Mouse (Mus musculus) ovary, postnatal 14 days (tissue): ENCODE measurements around the gene Cd69.

Source experiments
- DNase-seq: peaks from one replicate; pipeline ENCODE4 v3.0.0; 2022; ENCODE audit warnings: low spot score

The Cd69 gene

GRCm38 (mm10) chr6:129275220-129275619 is at the start of gene Cd69:
Cd69 (minus strand) TSS chr6:129275436.
- DNase-seq = no peak

DNA sequence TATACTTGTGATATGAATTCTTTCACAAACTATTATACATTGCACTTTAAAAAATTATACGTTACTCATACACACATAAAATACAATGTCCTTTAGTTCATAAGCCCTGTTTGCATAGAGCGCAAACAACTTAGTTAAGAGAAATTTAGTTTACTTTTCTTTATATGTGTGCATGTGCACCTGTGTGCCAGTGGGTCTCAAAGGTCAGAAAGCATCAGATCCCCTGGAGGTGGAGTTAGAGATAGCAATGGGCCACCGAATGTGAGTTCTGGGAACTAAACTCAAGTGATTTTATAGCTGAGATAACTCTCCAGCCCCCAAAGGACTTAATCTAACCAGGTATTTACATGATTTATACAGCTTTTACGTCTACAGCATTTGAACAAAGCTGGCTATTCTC is 44.1 kb upstream of the Cd69 start:
- no peak for DNase-seq

GRCm38 (mm10) chr6:129318395-129318794 is 43.2 kb upstream of the Cd69 start:
- DNase-seq = no peak

GRCm38 (mm10) chr6:129316463-129316862 is 41.2 kb upstream of the Cd69 start:
- DNase-seq = no peak

DNA sequence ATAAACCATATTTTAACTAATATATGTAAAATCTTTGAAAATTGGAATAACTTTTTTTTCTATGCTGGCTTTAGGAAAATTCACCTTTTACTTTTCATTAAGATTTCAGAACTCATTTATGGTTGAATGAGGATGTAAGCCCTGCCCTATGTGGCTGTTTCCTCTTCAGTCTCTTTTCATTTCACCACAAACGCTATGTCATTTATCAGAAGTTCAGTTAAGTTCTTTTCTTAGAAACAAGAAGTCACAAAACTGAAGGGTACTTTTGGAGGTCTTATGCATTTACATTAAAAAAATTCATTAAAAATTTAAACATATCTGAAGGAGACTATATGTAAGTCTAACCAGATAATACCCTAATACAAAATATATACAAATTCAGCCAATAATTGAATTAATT is 40.5 kb upstream of the Cd69 start:
- DNase-seq = no peak

DNA sequence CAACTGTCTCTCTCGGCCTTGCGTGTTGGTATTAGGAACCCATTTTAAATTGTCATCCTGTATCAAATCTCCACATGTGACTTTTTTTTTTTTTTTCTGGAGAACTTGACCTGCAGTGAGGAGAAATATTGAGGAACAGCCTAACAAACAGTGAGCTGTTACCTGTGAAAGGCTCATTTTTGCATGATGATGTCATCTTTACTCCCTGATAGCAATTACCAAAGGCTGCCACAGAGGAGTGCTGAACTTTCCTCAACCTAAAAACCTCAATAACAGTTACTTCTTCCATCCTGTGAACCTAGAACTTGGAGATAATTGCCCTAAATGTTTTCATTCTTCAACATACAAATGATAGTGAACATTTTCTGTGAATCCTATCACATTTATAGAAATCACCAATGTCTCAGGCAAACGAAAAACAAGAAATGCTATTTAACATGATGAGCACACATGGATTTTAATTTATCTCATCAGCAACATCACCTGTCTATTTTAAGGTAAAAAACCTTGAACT is 39.5 kb upstream of the Cd69 start:
- no peak for DNase-seq

GRCm38 (mm10) chr6:129312499-129312898 is 37.3 kb upstream of the Cd69 start:
- no peak for DNase-seq

DNA sequence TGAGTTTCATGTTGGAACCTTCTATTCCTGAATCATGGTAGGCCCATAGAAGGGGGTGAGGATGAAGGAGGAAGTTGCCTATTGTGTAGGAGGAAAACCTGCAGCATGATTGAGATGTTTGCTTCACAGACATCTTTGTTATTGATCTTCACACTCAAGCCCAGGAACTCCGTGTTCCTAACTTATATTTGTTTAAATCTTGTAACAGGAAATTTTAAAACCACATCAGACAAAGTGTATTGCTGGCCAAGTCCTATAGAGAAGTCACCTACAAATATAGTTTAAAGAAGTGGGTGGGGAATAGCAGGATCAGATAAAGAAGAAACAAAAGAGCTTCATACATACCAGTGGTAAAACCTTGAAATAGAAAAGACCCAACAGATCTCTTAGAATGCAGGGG is 28.9 kb upstream of the Cd69 start:
- no peak for DNase-seq

DNA sequence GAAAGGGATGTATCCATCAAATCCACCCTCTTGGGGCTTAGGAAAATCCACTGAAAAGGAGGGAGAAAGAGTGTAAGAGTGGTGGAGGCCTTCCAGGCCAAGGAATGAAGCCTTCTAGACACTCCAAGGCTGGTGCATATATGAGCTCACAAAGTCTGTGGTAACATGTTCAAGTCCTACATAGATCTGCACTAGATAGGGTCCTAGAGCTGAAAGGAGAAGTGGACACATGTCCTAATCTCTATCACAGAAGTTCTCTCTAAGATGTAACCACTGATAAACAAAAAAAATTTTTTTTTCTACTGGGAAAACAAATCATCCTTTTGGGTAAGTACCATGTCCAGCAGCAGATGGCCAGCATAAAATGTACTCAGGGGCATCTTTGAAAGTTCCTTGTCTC is 13.5 kb upstream of the Cd69 start:
- DNase-seq = no peak

DNA sequence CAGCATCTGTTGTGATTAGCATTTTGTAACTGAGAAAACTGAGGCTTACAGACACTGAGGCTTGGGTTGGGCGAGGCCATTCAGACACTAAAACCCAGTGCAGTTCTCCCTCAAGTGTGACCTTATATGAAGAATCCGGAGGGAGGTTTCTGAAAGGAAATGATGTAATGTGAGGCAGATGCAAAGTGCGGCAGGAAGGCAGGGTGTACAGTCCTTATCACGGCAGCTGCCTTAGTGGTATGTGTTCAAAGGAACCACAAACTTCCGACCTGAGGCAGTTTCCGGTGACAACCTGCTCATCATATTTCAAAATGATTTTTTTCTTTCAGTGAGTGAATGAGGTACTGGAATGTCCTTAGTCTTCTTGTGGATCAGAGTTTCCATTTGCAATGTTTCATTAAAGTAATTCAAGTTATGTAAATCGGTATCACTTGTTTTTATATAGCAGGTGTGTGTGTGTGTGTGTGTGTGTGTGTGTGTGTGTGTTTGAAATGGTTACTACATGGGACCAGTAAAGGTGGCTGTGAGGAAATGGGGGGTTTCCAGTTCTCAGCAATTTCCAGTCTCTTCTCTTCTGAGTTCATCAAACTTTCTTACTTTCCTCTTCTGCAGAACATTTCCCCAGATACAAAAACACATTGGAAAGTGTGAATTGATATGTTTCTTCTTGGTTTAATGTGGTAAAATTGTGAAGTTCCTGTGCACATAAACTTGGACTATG is 9.3 kb upstream of the Cd69 start:
- DNase-seq = no peak

- no peak for DNase-seq
Measured at GRCm38 (mm10) chr6:129283271-129283670, 8.0 kb upstream of the Cd69 start.

GRCm38 (mm10) chr6:129276483-129276882 is 1.2 kb upstream of the Cd69 start:
- no peak for DNase-seq

- DNase-seq = no peak
Measured at GRCm38 (mm10) chr6:129275624-129276203, 478 bp upstream of the Cd69 start.

DNA sequence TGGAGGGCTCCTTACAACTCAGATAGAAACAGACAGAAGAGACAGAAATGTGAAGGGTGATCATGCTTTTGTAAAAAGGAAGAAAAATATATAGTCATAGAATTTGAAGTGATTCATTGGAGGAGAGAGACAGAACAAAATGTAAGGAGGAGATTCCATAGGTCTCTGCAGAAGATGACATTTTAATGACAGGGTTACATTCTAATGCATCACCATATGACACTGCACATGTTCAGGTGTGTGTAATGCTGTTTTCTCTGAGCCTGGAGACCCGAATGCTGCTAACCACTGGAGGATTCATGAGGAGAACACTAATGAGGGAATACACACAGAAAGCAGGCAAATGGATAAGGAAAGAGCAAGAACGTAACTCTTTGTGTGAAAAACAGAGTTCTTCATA is 760 bp downstream of the Cd69 start:
- DNase-seq = no peak

DNA sequence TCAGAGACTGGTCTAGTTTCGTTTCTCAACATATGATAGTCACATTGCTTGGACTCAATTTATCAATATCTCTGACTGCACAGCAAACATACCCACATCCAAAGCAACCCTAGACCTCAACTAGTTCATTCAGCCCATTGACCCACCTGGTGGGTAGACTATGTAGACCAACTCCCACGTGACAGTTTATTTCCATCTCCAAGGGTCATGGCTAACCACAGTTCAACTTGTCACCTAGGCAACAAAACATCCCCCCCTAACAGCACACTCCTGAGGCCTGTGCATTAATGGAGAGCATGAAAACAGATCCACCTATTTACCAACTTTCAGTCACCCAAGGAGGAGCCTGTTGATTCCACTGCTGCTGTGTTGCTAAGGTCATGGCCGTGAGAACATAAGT is 1.6 kb downstream of the Cd69 start:
- DNase-seq = no peak

- DNase-seq = no peak
Measured at GRCm38 (mm10) chr6:129266438-129267022, 8.7 kb downstream of the Cd69 start.

GRCm38 (mm10) chr6:129265821-129266220 is 9.4 kb downstream of the Cd69 start:
- DNase-seq = no peak

GRCm38 (mm10) chr6:129260940-129261339 is 14.3 kb downstream of the Cd69 start:
- DNase-seq = no peak

GRCm38 (mm10) chr6:129260034-129260433 is 15.2 kb downstream of the Cd69 start:
- no peak for DNase-seq

DNA sequence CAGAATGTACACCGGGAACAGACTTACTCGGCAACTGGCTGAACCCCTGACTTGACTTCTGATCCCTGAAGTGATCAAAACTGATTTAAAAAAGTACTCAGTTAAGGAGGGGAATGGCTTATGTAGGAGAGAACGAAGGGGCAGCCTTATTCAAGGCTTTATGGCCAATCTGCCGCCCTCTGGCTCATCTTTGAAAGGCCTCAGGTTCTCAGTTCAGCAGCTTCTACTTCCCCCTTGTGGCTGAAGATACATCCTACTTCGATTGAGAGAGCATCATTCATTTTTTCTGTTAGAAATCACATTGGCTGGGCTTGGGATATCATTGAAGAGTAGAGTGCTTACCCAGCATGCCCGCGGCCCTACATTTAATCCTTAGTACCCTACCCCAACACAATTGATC is 19.2 kb downstream of the Cd69 start:
- DNase-seq = no peak

DNA sequence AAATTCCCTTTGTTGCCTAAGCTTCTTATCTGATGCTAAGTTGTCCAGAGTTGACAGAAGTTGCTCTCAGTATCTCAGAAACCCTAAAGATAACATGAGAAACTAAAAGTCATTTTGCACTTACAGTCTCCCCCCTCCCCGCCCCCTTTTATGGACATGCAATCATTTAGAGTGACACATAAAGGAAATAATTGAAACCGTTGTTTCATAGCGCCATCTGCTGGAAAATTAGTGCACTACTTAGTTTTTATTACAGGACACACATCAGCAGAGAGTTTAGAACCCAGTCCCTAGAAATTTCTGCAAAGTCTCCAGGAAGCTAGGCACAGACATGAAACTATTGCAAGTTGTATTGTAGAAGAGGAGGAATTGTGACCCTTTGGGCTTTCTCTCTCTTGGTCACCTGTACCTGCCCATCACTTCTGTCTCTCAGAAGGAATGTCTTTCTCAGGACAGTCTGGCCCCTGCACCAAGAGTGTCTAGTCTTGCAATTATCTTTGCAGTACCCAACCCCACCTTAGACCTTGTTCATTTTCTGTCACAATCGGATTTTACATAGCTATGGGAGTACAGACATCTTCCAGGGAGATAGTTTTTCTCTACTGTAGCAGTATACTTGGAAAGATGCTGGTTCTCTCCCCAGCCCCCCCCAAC is 20.2 kb downstream of the Cd69 start:
- DNase-seq = no peak

GRCm38 (mm10) chr6:129254314-129254713 is 20.9 kb downstream of the Cd69 start:
- no peak for DNase-seq

GRCm38 (mm10) chr6:129248243-129248642 is 27.0 kb downstream of the Cd69 start:
- no peak for DNase-seq
